Comparison of ENCODE assay signal across 8 mouse cellular contexts in genomic region chr1:36511289-36512021, GRCm38 (mm10). TPM values are rescaled to one million over a fixed set of nuclear protein-coding genes. Genes with fewer than 3 reads are reported as not detected.
A peak's percentile ranks its signal among the peaks of the same experiment; 100 is the strongest.
DNase-seq lines count a peak whose midpoint lies in the region; ATAC-seq and TF ChIP-seq lines count a peak whose summit lies in the region.

Gene Cnnm3 (plus strand): TSS chr1:36511867.

- 3% methylated on average over 51 of the region's 51 CpGs for WGBS in forebrain, embryonic 15.5 days
- WGBS in lung, adult 2 months = 2% methylated on average over 51 of the region's 51 CpGs

- H3K9ac ChIP-seq in forebrain, embryonic 15.5 days (replicated peaks) = peak within 1 kb of the TSS; percentile 90

- peak; percentile 98 for ATAC-seq in forebrain, embryonic 15.5 days (replicated peaks)
- ATAC-seq in neutrophil, adult 5-6 weeks (ENCODE audit: extremely low read depth, insufficient number of reproducible peaks, low FRiP score, poor library complexity, severe bottlenecking) = peak; percentile 93

- no peaks in the 10 kb centered on the region for H3K9me3 ChIP-seq in forebrain, embryonic 15.5 days

- H3K27me3 ChIP-seq in forebrain, embryonic 15.5 days = no peaks in the 10 kb centered on the region

- H3K27ac ChIP-seq in forebrain, embryonic 15.5 days (replicated peaks) = peak within 1 kb of the TSS; percentile 99

- intact Hi-C loops in heart, postnatal 25 days (cut with DNase I) = no loop called here

- TF ChIP-seq CTCF in lung, adult 2 months (IDR thresholded peaks at IDR 0.05; ENCODE audit: insufficient read depth, low read length) = peak; percentile 63

- H3K4me3 ChIP-seq in forebrain, embryonic 15.5 days = peak within 1 kb of the TSS; percentile 90
- peak within 1 kb of the TSS; percentile 87 for H3K4me3 ChIP-seq in lung, adult 2 months (replicated peaks; ENCODE audit: extremely low read depth, low read depth, low read length)

- peak; percentile 98 for DNase-seq in ES-CJ7 (ENCODE audit: low read depth, low spot score)
- DNase-seq in cerebellum, adult 11 months = peak; percentile 99
- DNase-seq in heart, postnatal 25 days (ENCODE audit: low spot score) = peak; percentile 98
- DNase-seq in layer of hippocampus, adult 18-20 months (ENCODE audit: low spot score in 2 of 2) = peak; percentile 98 to 99
- DNase-seq in lung, adult 2 months = peak; percentile 100
- peak; percentile 99 for DNase-seq in thymus, adult 18-20 months

- peak; percentile 89 for TF ChIP-seq POLR2A in lung, adult 2 months (IDR thresholded peaks at IDR 0.05; ENCODE audit: borderline replicate concordance, extremely low read depth, low read depth, low read length)

- peak within 1 kb of the TSS; percentile 81 for H3K4me2 ChIP-seq in forebrain, embryonic 15.5 days (replicated peaks)

- H3K4me1 ChIP-seq in forebrain, embryonic 15.5 days = peaks cover 29% of the 10 kb centered on the region
- peaks cover 2% of the 10 kb centered on the region for H3K4me1 ChIP-seq in lung, adult 2 months (ENCODE audit: control insufficient read depth, insufficient read depth, low read length)

- peaks cover 5% of the 10 kb centered on the region; the same call in 1 of the 2 replicates for H3K36me3 ChIP-seq in forebrain, embryonic 15.5 days

RNA-seq across cellular contexts. Expression of gene Cnnm3, which starts in this region (rescaled TPM):
- 5.2 and 5.9 TPM in 2 replicates for polyA plus RNA-seq in forebrain, embryonic 15.5 days (2015; fragmentation: Nextera tagmentation; extraction: Ambion mirVana)
- 10 to 100 TPM; 14.7 to 15.7 TPM for total RNA-seq in heart, postnatal 25 days (2021)
- 10 to 100 TPM; 40.8 to 41.3 TPM for total RNA-seq in layer of hippocampus, adult 18-20 months (2021)
- polyA plus RNA-seq in lung, adult 2 months (2012; rRNA removed) = 36.6 and 37.0 TPM in 2 replicates
- 16.2 and 20.8 TPM in 2 replicates for total RNA-seq in neutrophil, adult 5-6 weeks (2017)

Comparison
In these comparisons a context has a peak if more than half of its experiments do, and no peak if none do; other contexts are left out.
1. Peak in every context shown above with its lines: DNase-seq, ATAC-seq, H3K4me3 ChIP-seq and H3K27ac ChIP-seq.